Mouse (Mus musculus) gastrocnemius, postnatal 10 days (tissue): ENCODE measurements at regions not wholly inside any gene's neighbourhood (a gene's known extent, or its start where the extent isn't known, plus 50 kb on each side); places are given as distances from the start of the nearest gene placed in this dataset.

ENCODE experiments used
- DNase-seq: peaks from one replicate; pipeline ENCODE4 v3.0.0; 2021; ENCODE audit warnings: mixed read lengths

DNA sequence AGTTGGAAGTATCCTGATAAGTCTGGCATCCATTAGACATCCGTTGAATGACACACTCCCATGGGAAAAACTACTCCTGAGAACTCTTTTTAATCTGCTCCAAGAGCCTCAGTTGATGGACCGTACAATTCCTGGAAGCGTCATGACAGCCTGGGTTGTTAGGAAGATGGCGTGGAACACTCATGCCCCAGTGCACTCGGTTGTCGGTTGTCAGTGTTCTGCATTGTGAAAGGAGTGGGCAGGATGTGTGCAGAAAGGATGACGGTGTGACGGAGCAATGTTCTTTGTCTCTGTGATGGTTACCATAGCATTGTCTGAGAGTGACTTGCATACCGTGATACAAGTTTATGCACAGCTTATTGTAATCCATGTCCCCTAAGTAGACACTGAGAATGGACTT is 164.4 kb downstream of the Slc30a10 start:
- no peak for DNase-seq

DNA sequence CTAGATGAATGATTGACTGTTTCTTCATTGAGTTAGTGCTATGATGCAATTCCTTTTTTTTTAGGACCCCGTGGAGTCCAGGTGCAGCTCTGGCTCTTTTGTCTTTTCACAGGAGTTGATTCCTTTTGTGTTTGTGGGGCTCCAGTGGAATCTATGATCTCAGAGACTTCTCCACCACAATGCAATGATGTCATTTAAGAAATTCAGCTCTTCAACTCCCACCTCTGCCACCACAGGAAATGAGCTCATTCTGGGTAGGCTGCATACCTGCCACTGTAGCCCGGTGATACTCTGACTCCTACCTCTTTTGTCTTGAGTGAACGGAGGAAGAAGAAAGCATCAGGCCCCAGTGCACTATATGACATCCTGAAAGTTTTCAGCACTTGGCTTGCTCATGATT is 173.8 kb downstream of the Slc30a10 start:
- DNase-seq = no peak

- no peak for DNase-seq
Observed at GRCm38 (mm10) chr1:185629976-185630375, 175.3 kb downstream of the Slc30a10 start.

DNA sequence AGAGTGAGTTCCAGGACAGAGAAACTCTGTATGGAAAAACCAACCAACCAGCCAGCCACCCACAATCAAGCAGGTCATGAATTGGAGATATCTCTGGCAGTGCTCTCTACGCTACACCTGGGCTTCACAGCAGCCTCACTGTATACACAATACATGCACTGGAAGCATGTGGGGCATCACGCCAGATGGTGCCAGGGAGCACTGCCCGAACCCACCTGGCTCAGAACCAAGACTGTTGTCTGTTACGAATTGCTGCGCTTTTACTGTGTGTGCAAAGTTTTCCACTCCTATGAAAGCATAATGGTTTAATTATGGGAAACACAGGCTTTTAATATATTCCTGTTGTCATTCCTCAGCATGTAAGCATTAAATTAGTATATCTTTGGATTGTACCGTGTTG is 184.0 kb downstream of the Slc30a10 start:
- DNase-seq = no peak

- DNase-seq = no peak
Observed at GRCm38 (mm10) chr1:185639486-185639885, 184.8 kb downstream of the Slc30a10 start.

- no peak for DNase-seq
Observed at GRCm38 (mm10) chr1:185644026-185644425, 189.4 kb downstream of the Slc30a10 start.

GRCm38 (mm10) chr1:185648128-185648527 is 193.5 kb downstream of the Slc30a10 start:
- no peak for DNase-seq

GRCm38 (mm10) chr1:185648926-185649325 is 194.3 kb downstream of the Slc30a10 start:
- no peak for DNase-seq

DNA sequence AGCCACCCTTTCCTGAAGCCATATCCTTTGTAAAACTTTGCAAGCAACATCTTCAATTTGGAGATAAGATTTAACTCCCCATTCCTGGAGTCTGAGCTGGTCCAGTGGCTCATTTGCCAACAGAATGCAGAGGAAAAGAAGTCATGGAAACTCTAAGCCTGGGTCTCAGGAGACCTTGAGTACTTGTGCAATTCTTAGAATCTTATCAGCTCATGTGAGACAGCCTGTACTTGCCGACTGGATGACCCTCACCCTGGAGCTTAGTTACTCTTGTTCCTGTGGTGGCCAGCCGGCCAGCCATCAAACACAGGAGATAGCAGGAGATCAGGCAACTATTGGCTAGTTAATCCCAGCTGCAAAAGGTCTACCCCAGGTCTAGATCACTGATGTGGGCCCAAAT is 196.3 kb downstream of the Slc30a10 start:
- DNase-seq = no peak

GRCm38 (mm10) chr1:185655021-185655420 is 200.4 kb downstream of the Slc30a10 start:
- DNase-seq = no peak

DNA sequence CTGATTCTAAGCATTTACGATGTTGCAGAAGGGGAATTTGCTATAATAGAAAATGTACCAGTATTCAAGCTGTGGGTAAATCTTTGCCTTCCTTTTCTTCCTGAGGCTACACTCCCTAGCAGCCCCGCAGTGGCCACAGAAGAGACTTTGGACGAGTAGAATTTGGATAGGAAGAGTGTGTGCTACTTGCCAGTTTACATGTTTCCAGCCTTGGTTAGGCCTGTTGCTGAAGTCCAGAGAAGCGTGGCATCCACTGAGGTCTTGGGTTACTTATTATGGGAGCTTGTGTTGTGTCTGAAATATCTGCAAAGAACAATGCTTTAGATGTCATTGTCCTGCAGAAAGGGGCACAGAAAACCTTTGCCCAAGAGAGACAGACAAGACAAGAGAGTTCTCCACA is 200.8 kb downstream of the Slc30a10 start:
- no peak for DNase-seq

DNA sequence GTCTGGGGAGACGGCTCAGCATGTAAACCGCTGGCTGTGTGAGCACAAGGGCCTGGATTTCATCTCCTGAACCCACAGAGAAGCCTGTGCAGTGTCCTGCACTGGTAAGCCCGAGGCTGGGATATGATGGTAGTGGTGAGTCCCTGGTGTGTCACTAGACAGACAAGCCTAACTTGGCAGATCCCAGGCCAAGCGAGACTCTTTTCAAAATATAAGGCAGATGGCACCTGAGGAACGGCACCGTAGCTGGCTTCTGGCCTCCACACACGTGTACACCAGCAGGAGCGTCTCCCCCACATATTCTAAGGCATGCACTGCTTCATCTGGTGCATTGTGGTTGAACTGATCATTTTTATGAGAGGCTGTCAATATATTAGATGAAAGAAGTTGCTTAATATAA is 202.6 kb downstream of the Slc30a10 start:
- no peak for DNase-seq

DNA sequence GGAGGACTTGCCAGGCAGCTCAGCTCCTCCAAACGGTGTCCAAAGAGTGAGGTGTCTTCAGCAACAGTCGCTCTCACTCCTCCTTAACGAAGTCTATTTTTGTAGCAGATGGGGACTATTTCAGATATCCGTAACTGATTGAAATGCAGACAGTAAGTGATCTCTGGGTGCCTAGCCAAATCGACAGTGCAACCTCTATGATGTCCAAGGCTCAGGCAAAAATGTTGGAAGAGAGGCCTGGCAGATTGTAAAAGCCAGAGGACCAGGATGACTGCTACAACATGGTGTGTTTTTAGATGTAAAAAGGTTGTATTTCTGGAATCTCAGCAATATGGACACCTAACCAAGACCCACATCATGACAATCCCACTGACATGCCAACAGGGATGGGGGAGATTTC is 204.8 kb downstream of the Slc30a10 start:
- no peak for DNase-seq

- DNase-seq = no peak
Observed at GRCm38 (mm10) chr1:185662336-185662735, 207.7 kb downstream of the Slc30a10 start.

GRCm38 (mm10) chr1:185670029-185670741 is 215.5 kb downstream of the Slc30a10 start:
- DNase-seq = no peak

- DNase-seq = no peak
Observed at GRCm38 (mm10) chr1:185672940-185673339, 218.3 kb downstream of the Slc30a10 start.

DNA sequence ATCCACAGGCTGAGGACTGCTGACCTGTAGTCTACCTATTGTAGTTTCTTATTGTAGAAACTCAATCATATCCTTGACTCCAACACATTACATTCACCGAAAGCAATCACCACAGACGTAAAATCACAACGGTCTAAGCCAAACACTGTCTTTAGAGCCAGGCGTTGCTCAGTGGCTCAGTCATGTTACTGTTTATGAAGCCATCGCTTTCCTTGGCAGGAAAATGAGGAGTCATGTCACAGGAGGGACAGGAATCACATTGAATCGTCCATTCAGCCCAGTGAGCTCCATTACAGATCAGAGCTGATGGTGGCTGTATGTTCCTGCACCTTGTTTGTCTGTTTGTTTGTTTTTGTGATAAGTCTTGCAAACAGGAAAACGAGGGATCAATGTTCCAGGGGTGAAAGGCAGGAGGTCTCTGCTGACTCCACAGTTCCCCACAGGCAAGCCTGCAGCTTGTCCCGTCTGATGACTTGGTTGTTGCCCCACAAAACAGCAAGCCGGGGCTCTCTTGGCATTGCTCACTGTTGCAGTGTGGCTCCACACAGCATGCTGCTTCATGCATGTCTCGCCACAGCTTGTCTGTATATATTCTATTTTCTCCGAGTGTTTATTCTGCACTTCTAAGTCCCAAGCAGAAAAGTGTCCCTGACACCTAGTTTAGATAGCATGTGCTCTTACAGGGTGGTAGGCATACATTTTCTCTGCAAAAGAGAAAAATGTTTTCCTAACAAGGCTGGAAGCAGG is 221.2 kb downstream of the Slc30a10 start:
- no peak for DNase-seq

- peak; percentile 93 for DNase-seq
Observed at GRCm38 (mm10) chr1:185681610-185682457, 227.2 kb downstream of the Slc30a10 start.

GRCm38 (mm10) chr1:185682458-185682750 is 227.8 kb downstream of the Slc30a10 start:
- no peak for DNase-seq

DNA sequence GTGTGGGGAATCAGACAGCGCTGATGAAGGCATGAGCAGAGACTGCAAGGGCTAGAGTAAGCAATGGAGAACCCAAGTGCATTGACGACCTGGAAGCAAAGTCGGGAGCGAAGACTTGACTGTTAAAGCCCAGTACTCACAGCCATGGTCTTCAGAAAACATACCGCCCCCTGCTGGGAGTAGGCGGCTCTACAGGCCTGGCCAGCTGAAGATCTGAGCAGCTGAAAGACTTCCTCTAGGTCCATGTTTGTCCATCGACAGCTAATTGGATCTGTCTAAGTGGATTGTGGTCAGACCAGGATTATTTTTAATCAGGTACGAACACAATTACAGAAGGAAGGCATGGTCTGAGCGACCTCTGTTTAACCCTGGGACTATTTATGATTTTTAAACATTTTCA is 230.0 kb downstream of the Slc30a10 start:
- DNase-seq = no peak

DNA sequence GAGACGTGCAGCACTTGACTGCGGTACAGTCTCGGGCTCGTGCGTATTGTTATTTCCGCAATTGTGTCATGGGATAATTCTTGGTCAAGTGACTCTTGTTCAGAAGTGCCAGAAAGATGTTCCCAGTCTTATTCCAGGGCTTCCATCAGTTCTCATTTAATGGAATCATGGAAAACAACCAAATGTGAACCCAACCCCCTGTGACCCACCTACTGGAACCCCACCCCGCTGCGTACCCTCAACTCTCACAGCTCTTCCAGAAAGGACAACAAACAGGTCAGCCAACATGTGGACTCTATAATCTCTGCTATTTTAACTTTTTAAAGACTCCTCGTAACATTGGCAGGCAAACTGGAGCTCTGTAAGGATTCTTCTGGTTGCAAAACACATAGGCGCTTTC is 233.9 kb downstream of the Slc30a10 start:
- no peak for DNase-seq

DNA sequence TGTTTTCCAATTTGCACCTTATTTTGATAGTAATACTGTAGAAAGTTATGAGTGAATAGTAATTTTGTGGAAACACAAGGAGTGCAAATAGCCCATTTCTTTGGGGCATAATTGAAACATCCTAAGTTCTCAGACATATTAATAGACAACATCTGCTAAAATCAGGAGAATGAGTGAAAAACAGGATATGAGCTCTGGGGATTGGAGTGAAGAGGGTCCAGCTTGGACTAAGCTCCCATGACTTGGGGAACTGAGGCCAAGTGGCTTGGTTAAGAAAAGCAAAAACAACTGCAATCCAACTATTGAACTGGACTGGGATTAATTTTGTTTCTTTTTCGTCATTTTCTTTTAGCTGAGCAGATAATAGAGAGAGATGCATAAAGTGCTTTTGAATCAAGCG is 240.7 kb downstream of the Slc30a10 start:
- DNase-seq = no peak

DNA sequence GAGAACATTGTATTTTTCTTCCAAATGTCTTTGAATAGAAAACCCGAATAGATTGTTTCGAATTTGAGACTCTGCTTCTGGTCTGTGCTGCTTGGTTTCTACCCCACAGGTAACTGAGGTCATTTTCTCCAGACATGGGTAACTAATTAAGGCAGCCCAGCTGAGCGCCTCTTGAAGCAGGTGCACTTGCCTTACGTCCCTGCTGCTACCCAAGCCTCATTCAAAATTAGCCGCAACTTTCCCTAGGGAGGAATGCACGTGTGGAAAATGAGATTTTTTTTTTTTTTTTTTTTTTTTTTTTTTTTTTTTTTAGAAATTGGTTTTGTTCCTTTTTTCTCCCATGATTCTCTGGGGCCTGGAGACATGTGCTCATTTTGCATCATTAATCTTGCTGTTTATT is 245.1 kb downstream of the Slc30a10 start:
- no peak for DNase-seq
